18 mouse cellular contexts compared by ENCODE assay signal in the genomic region with DNA sequence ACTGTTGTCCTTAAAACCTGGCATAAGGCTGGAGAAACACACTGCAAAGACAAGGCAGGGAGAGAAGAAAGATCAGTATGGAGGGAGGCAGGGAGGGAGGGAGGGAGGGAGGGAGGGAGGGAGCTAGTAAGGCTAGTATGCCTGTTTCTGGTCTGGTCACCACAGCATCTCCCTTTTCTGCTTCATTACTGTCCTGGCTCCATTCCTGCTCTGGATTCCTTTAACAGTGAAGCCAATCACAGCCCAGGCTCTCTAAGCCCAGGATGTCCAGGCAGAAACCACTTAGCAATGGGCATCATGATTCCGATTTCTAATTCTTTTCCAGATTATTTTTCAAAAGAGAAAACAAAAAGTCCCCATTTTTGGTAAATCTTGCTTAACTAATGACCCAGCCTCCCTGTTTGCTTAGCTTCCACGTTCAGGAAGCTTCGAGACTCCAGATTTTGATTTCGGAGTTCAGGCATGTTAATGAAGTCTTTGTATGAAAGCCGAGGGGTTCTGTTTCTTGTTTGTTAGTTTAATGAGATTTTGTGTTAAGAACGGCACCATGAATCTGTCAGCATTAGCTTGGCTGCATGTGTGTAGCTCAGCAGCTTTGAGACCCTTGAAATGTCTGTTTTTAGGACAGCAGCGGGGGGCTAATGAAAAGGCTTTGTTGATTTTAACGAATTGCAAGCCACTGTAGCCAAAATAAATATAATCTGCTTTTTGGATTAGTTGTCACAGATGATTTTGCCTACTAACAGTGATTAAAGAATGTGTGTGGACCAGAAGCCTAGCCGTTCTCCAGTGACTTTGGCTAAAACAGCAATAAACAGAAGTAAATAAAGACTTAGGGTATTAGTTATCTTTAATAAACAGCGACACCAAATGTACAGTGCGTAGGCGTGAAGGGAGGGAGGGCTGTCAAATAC.
DNase-seq lines count a peak whose midpoint lies in the region; ATAC-seq lines count a peak whose summit lies in the region.
"Had no signal": no experiment of that assay in that cellular context is flagged by ENCODE, and none has a peak within 500 bp of the region (broad histone marks: within the 10 kb centered on the region; RNA-seq: fewer than 3 reads in every experiment).

No protein-coding gene starts in this region.

- 41% methylated on average over 12 of the region's 12 CpGs for WGBS in hindbrain, embryonic 15.5 days
- 58% methylated on average over 12 of the region's 12 CpGs for WGBS in hindbrain, embryonic 11.5 days
- WGBS in neural tube, embryonic 13.5 days, result 43% methylated on average over 12 of the region's 12 CpGs

- ATAC-seq in hindbrain, embryonic 15.5 days (ENCODE audit: low FRiP score, low read depth), result peak; percentile 42; the same call in 1 of the 2 replicates
- no peak for ATAC-seq in hindbrain, embryonic 11.5 days (ENCODE audit: low FRiP score)
- ATAC-seq in neural tube, embryonic 13.5 days (ENCODE audit: low read depth), result 0 out of 2 replicates have a peak, but pooled peaks have one; percentile 32
- ATAC-seq: Patski had no signal

- H3K36me3 ChIP-seq in hindbrain, embryonic 15.5 days, result no peaks in the 10 kb centered on the region
- H3K36me3 ChIP-seq in hindbrain, embryonic 11.5 days (ENCODE audit: control insufficient read depth, insufficient read depth, low read length), result no peaks in the 10 kb centered on the region
- no peaks in the 10 kb centered on the region for H3K36me3 ChIP-seq in neural tube, embryonic 13.5 days
- H3K36me3 ChIP-seq: heart, embryonic 12.5 days had no signal

- peaks cover 15% of the 10 kb centered on the region for H3K4me1 ChIP-seq in hindbrain, embryonic 15.5 days (replicated peaks)
- 0 out of 2 replicates have a peak, but pooled peaks cover 2% of the 10 kb centered on the region for H3K4me1 ChIP-seq in hindbrain, embryonic 11.5 days (replicated peaks; ENCODE audit: control insufficient read depth, insufficient read depth, low read length)
- H3K4me1 ChIP-seq in neural tube, embryonic 13.5 days (replicated peaks), result peaks cover 30% of the 10 kb centered on the region

- H3K4me3 ChIP-seq in hindbrain, embryonic 15.5 days, result no peak overlapping the region
- no peak overlapping the region for H3K4me3 ChIP-seq in hindbrain, embryonic 11.5 days (ENCODE audit: low read depth, low read length)
- H3K4me3 ChIP-seq in neural tube, embryonic 13.5 days, result no peak overlapping the region
- H3K4me3 ChIP-seq: heart, embryonic 12.5 days; myocyte had no signal

- no peaks in the 10 kb centered on the region for H3K9me3 ChIP-seq in hindbrain, embryonic 15.5 days
- no peaks in the 10 kb centered on the region for H3K9me3 ChIP-seq in hindbrain, embryonic 11.5 days (ENCODE audit: control insufficient read depth, low read length)
- H3K9me3 ChIP-seq in neural tube, embryonic 13.5 days, result no peaks in the 10 kb centered on the region
- H3K9me3 ChIP-seq: heart, embryonic 12.5 days had no signal

- H3K27me3 ChIP-seq in hindbrain, embryonic 15.5 days, result no peaks in the 10 kb centered on the region
- no peaks in the 10 kb centered on the region for H3K27me3 ChIP-seq in hindbrain, embryonic 11.5 days (ENCODE audit: control insufficient read depth, insufficient read depth, low read length)
- H3K27me3 ChIP-seq in neural tube, embryonic 13.5 days, result peaks cover 20% of the 10 kb centered on the region
- H3K27me3 ChIP-seq: CH12.LX; heart, embryonic 12.5 days; Patski had no signal

- H3K4me2 ChIP-seq in hindbrain, embryonic 15.5 days, result no peak overlapping the region
- H3K4me2 ChIP-seq in hindbrain, embryonic 11.5 days (replicated peaks; ENCODE audit: low read depth, low read length), result no peak overlapping the region
- H3K4me2 ChIP-seq in neural tube, embryonic 13.5 days, result no peak overlapping the region
- H3K4me2 ChIP-seq: heart, embryonic 12.5 days had no signal

- H3K9ac ChIP-seq in hindbrain, embryonic 15.5 days, result no peak overlapping the region
- H3K9ac ChIP-seq in hindbrain, embryonic 11.5 days (ENCODE audit: low read depth, low read length), result no peak overlapping the region
- no peak overlapping the region for H3K9ac ChIP-seq in neural tube, embryonic 13.5 days
- H3K9ac ChIP-seq: heart, embryonic 12.5 days had no signal

- DNase-seq in cerebellum, postnatal 10 days, result peak; percentile 72 to 76
- DNase-seq in cerebellum, adult 11-12 months, result no peak
- no peak for DNase-seq in hindbrain, embryonic 11.5 days (ENCODE audit: low spot score)
- no peak for DNase-seq in neural tube, embryonic 10.5 days (ENCODE audit: extremely low spot score, low spot score)
- DNase-seq in thymus, postnatal 4 days, result no peak
- DNase-seq in ovary, postnatal 14 days (ENCODE audit: low spot score), result no peak
- DNase-seq: cerebellum, adult 2 months; gastrocnemius, postnatal 10 days; liver; lung, adult 2 months; thymus, postnatal 14 days had no signal

- no peak overlapping the region for H3K27ac ChIP-seq in hindbrain, embryonic 15.5 days (replicated peaks)
- no peak overlapping the region for H3K27ac ChIP-seq in hindbrain, embryonic 11.5 days (ENCODE audit: low read depth, low read length)
- H3K27ac ChIP-seq in neural tube, embryonic 13.5 days (replicated peaks), result no peak overlapping the region
- H3K27ac ChIP-seq: macrophage had no signal

Comparison
In these comparisons a context has a peak if more than half of its experiments do, and no peak if none do; other contexts are left out.
1. DNase-seq: peak in cerebellum, postnatal 10 days (2 of 2); none in cerebellum, adult 11-12 months (single experiment), hindbrain, embryonic 11.5 days (single experiment), neural tube, embryonic 10.5 days (single experiment), thymus, postnatal 4 days (single experiment) and ovary, postnatal 14 days (single experiment).